Mouse (Mus musculus): ENCODE results near the gene Cd300e.
"Not testable (repeated sequence)": the region's sequence is repeated elsewhere in the genome, so short reads cannot be mapped to it uniquely, and the experiment has no call there.

The Cd300e gene

GRCm38 (mm10) chr11:115082196-115082595 is 20.2 kb upstream of the Cd300e start:
- in situ Hi-C loops (cut with MboI), result loop anchor here (5.0 kb wide), 1 partner anchor 75 kb away; no protein-coding TSS in a partner anchor

GRCm38 (mm10) chr11:115081373-115081772 is 19.4 kb upstream of the Cd300e start:
- in situ Hi-C loops (cut with MboI), result loop anchor here (5.0 kb wide), 1 partner anchor 76 kb away; no protein-coding TSS in a partner anchor

DNA sequence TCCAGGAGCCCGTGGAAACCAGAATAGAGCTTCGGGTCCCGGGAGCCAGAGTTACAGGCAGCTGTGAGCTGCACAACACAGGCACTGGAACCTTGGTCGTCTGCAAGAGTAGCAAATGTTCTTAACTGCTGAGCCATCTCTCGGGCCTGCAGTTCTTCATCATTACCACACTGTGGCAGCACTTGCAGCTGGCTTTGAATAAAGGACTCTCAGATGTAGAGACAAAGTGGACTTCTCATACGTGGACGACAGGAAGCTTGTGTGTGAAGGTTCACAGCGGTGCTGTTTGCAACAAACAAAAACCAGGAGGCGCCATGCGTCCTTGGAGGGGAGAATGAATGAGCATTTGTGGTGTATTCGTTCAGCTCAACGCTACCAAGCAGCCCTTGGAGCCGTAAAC is 18.9 kb upstream of the Cd300e start:
- in situ Hi-C loops (cut with MboI), result loop anchor here (5.0 kb wide), 1 partner anchor 76 kb away; no protein-coding TSS in a partner anchor

DNA sequence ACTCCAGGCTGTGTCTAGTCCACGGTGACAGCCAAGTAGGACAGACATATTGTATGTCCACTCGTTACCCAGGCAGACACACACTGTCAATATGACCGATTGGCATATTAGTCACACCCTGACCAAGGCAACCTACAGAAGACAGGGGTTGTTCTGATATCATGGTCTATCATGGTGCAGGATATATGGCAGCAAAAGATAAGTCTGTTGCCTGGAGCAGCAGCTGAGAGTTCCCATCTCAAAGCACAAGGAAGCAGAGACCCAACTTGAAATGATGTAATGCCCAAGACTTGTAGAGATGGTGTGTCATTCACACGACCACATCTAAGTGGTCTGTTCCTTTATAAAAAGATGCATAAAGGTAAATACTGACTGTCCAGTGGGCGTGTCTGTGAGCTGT is 16.7 kb upstream of the Cd300e start:
- in situ Hi-C loops (cut with MboI), result no loop called here

- in situ Hi-C loops (cut with MboI), result no loop called here
Observed at GRCm38 (mm10) chr11:115077436-115077835, 15.5 kb upstream of the Cd300e start.

DNA sequence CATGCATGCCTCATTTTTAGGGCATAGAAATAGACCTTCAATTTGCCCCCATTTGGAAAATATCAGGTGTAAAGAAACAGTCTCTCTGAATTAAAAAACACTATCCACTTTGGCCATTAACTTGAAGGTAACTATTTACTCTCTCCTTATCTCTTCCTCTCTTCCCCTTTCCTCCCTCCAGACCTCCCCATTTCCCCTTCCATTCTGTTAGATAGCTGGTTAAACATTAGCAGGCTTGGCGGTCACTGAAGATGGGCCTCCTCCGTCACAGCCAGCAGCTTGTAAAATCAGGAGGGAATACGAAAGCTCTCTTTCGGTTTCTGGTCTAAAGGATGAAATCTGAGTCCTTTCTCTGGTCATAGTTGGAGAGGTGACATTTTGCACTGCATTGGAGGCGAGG is 13.9 kb upstream of the Cd300e start:
- in situ Hi-C loops (cut with MboI), result no loop called here

- in situ Hi-C loops (cut with MboI), result no loop called here
Observed at GRCm38 (mm10) chr11:115075407-115075806, 13.4 kb upstream of the Cd300e start.

DNA sequence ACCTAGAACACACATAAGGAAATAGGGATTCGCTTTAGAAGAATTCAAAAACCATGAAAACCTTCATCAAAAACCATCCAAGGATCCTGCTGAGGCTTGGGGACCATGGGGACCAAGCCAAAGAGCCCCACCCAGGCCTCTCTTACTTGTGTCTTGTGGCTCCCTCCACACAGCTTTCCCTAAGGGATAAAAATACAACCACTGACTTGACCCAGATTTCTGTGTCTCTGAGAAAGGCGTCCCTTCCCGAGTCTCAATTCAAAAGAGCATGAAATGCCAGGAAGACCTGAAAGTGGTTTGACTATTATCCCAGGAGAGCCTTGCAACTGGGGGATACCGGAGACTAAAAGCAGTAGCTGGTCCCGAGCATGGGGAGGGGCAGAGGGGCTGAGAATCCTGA is 11.0 kb upstream of the Cd300e start:
- in situ Hi-C loops (cut with MboI), result no loop called here

DNA sequence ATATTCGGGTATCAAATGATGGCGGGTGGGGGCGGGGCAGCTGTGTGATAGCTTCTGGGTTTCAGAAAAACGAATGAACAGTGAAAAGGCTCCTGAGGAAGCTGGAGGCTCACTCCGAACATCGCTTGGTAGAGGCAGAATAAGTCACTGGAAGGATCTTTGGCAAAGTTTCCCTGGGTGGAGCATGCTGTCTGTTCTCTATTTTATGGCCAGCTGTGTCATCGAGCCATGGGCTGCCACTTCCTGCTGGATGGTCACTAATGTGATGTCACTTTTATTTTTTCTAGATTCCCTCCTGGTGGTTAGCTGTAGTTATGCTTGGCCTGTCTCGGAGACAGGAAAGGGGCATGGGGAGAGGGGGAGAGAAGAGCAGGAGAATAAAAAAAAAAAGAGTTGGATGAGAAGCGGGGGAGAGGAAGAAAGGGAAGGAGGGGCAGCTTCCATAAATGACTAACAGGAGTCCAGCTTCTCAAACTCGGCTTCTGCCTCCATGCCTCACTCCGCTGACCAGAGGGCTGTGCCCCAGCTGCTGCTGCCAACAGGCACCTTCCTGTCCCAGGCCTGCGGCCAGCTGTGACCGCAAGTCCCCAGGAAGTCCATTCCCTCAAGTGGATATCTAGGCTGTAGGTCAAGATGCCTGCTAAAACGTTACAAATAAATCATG is 9.8 kb upstream of the Cd300e start:
- in situ Hi-C loops (cut with MboI), result no loop called here

DNA sequence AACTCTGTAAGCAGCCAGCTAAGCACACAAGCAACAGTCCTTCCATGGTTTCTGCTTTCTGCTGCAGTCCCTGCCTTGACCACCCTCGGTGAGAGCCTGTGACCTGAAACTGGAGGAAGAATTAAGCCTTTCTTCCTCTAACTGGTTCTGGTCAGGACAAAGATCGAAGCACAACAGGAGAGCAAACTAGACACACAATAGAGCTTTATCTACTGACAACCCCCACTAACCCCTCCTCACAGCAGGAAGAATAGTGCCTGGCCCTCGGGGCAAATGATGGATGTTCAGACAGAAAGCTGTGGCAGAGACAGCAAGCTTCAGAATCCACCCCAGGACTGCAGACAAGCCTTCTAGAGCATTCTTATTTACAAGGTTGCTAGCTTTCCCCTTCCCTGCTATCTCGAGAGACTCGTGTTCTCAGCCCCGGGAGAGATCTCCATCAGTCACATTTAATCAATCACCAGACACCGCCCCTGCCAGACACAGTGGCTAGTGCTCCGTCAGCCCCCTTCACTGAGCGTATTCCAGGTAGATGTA is 9.1 kb upstream of the Cd300e start:
- in situ Hi-C loops (cut with MboI), result no loop called here

GRCm38 (mm10) chr11:115066768-115067167 is 4.8 kb upstream of the Cd300e start:
- in situ Hi-C loops (cut with MboI), result no loop called here

GRCm38 (mm10) chr11:115059797-115060196 is 2.2 kb downstream of the Cd300e start:
- in situ Hi-C loops (cut with MboI), result no loop called here

GRCm38 (mm10) chr11:115058701-115059100 is 3.3 kb downstream of the Cd300e start:
- in situ Hi-C loops (cut with MboI), result no loop called here

DNA sequence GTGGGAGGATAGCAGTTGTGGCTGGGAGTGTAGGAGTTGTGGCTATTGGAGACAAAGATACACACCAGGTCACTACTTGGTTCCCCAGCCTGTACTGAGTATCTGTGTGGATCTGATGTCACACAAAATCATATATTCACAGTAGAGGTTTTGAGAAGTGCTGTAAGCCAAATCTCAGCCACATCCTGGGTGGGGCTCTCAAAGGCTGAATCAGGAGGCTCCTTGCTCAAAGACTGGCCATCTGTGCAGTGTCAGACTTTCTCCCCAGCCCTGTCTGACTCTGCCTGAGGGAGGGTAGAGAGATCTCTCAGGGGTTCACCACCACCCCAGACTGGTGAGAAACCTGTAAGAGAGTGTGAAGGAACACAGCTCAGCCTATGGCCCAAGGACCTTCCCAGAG is 7.4 kb downstream of the Cd300e start:
- in situ Hi-C loops (cut with MboI), result no loop called here

- in situ Hi-C loops (cut with MboI), result no loop called here
Observed at GRCm38 (mm10) chr11:115052991-115053390, 9.0 kb downstream of the Cd300e start.

DNA sequence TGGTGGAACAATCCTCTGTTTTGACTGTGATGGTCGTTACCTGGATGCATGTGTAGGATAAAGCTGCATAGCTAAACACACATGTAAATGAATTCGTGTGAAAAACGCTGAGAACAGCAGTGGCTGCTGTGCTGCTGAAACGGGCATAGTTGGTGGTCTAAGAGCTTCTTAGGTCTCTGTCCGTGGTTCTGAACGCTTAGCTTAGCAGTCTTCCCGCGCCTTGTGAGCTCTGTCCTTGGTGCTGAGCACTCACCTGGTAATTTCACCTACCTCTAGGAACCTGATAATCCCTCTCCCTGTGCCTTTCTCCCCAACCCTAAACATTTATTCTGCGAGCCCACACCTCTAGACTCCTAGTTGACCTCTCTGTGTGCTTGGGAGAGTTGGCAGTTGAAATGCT is 9.8 kb downstream of the Cd300e start:
- in situ Hi-C loops (cut with MboI), result no loop called here

DNA sequence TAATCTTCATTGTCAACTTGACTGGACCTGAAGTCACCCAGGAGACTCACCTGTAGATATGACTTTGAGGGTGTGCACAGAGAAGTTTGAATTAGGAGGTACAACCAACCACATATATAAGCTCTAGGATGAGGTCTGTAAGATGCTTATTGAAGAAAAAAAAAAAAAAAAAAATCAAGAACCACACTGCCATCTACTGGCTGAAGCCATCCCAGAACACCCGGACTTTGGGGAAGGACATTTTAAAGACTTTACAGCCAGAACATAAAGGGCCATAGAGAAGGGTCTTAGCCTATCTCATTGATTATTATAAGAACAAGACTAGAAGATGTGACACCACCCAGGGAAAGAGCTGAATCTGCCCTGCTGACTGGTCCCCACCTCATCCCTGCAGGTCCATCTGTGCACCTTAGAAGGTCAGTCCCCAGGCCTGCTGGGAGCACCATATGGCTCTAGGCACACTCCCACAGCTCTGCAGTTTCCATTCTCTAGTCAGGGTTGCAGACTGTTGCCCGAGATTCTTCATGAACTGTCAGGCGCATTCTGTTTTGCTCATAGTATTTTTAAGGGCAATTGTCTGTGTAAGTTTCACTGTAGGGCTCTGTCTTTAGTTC is 12.6 kb downstream of the Cd300e start:
- in situ Hi-C loops (cut with MboI), result no loop called here

DNA sequence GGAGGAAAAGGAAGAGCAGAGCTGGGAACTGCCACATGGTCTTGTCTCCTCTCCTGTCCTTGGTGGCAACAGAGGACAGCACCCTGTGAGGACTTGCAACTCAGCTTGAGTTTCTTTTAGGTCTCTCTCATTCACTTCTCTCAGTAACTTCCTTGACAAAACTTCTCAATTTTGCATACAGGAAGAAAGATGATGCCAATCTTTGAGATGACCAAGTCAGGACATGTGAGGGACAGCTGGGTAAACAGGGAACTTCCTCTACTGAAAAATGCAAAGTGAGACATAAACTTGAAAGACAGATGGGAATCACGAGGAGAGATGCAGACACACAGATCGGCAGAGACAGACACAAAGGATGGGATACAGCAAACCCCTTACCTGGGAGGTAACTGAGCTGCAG is 13.7 kb downstream of the Cd300e start, which contains the start of gene Cd300ld3:
Gene Cd300ld3, minus strand, starts transcription at position 151 of the 400 bp plus-strand sequence.
- in situ Hi-C loops (cut with MboI), result no loop called here

DNA sequence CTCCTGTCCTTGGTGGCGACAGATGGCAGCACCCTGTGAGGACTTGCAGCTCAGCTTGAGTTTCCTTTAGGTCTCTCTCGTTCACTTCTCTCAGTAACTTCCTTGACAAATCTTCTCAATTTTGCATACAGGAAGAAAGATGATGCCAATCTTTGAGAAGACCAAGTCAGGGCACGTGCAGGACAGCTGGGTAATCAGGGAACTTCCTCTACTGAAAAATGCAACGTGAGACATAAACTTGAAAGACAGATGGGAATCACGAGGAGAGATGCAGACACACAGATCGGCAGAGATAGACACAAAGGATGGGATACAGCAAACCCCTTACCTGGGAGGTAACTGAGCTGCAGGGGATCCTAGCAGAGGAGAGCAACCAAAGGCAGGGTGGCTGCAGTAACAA is 24.3 kb downstream of the Cd300e start, which contains the start of gene Cd300ld5:
Gene Cd300ld5, minus strand, starts transcription at position 101 of the 400 bp plus-strand sequence.
- in situ Hi-C loops (cut with MboI), result not testable (repeated sequence)

DNA sequence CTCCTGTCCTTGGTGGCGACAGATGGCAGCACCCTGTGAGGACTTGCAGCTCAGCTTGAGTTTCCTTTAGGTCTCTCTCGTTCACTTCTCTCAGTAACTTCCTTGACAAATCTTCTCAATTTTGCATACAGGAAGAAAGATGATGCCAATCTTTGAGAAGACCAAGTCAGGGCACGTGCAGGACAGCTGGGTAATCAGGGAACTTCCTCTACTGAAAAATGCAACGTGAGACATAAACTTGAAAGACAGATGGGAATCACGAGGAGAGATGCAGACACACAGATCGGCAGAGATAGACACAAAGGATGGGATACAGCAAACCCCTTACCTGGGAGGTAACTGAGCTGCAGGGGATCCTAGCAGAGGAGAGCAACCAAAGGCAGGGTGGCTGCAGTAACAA is 35.1 kb downstream of the Cd300e start, which contains the start of gene Cd300ld4:
Gene Cd300ld4, minus strand, starts transcription at position 101 of the 400 bp plus-strand sequence.
- in situ Hi-C loops (cut with MboI), result not testable (repeated sequence)

- in situ Hi-C loops (cut with MboI), result not testable (repeated sequence)
Observed at GRCm38 (mm10) chr11:115016093-115016492, 45.9 kb downstream of the Cd300e start, which contains the start of gene Cd300ld2. TSS of gene Cd300ld2 (minus strand) at chr11:115016193.

DNA sequence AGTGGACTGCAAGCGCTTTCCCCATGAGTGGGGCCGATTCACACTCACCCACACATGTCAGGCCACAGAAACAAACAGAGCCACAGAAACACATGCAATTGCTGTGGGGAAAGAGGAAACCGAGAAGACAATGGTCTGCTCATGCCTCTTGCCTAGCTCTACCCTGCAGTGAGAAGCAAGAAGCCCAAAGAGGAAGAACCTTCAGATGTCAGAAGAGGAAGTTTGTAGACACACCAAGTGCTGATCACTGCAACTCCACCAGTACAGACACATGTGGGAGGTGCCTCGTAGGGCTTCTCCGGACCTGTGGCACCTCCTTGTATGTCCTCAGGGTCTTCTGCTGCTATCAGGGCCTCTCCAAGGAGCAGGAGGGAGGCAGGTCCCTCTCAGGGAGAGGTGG is 57.9 kb downstream of the Cd300e start:
- in situ Hi-C loops (cut with MboI), result no loop called here

All from mature B cell (primary cell).